Mouse (Mus musculus): ENCODE results near the gene Srpx2. TPM values are rescaled to one million over a fixed set of nuclear protein-coding genes. Genes with fewer than 3 reads are reported as not detected.

Srpx2 gene
- polyA plus RNA-seq, 1 experiment from 2014 or later: 8.4 TPM

Other genes starting within 250 kb of the Srpx2 start
- 3.2 and 4.2 TPM in 2 replicates for gene Pcdh19, start 219.4 kb upstream of the Srpx2 start, polyA plus RNA-seq (2015; fragmentation: Nextera tagmentation; extraction: Ambion mirVana)
- 2.9 and 4.3 TPM in 2 replicates for gene Tnmd, start 57.4 kb upstream of the Srpx2 start, polyA plus RNA-seq (2015; fragmentation: Nextera tagmentation; extraction: Ambion mirVana)
- 114 and 115 TPM in 2 replicates for gene Tspan6, start 10.0 kb upstream of the Srpx2 start, polyA plus RNA-seq (2015; fragmentation: Nextera tagmentation; extraction: Ambion mirVana)
- 6.2 and 6.7 TPM in 2 replicates for gene Sytl4, start 73.4 kb downstream of the Srpx2 start, polyA plus RNA-seq (2015; fragmentation: Nextera tagmentation; extraction: Ambion mirVana)
- 35.7 and 36.5 TPM in 2 replicates for gene Cstf2, start 150.8 kb downstream of the Srpx2 start, polyA plus RNA-seq (2015; fragmentation: Nextera tagmentation; extraction: Ambion mirVana)

Measured in stomach, embryonic 16.5 days (tissue).